Mouse (Mus musculus): ENCODE measurements around the gene Hrh3. TPM values are rescaled to one million over a fixed set of nuclear protein-coding genes. Genes with fewer than 3 reads are reported as not detected.

Gene Hrh3
- polyA plus RNA-seq, 1 experiment, result not detected

- Histone ChIP-seq H3K27me3 (replicated peaks) (peaks cover 2% of the 10 kb centered on the region), H3K36me3 (replicated peaks; ENCODE audit: low read length) (peaks cover 18% of the 10 kb centered on the region), H3K4me3 (replicated peaks) (peak overlapping the region; percentile 95), H3K4me1 (peaks cover 58% of the 10 kb centered on the region), H3K9me3 (peaks cover 6% of the 10 kb centered on the region)
- TF ChIP-seq FLI1 (IDR thresholded peaks at IDR 0.05; ENCODE audit: low read length) (no peak), GATA1 (IDR thresholded peaks at IDR 0.05; ENCODE audit: borderline replicate concordance, low read length) (no peak)
These were observed 16.0 kb upstream of the Hrh3 start for GRCm38 (mm10) chr2:180120292-180120761.

DNA sequence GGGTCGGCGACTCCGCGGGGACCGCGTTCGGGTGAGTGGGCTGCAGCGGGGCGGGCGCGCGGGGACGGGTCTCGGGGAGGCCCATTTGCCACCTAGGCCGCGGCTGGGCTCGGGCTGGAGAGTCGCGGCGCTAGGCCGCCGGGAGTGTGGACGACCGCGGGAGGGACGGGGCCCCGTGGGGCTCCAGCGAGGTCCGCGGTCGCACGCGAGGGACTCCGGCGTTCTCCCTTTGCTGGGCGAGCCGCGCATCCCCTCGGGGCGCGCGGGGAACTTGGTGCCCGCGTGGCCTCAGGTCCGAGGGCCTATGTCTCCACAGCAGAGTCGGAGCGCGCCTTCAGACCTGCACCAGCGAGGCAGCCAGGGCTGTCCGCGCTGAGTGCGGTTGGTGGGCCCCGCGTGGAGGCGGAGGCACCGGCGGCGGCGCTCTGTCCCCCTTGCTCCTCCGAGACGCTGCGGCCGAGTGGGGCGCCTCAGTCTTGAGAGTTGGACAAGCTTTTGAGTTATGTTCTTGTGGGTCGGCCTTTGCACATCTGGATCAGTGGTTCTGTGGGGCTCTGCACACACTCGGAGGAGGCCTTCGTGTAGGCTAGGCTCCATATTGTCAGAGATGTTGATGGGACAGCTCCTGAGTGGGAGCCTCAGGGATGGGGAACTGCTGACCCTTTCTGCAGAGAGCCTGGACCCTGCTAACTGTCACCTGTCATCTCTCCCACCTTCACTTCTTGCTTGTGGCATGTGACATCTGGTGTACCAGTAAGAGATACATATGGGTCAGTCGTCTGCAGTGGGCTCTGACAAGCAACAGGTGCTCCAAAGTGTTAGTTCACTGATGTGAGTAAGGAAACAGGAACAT, 15.4 kb upstream of the Hrh3 start:
- Histone ChIP-seq H3K27me3 (replicated peaks) (peaks cover 2% of the 10 kb centered on the region), H3K9me3 (peaks cover 6% of the 10 kb centered on the region), H3K4me1 (peaks cover 58% of the 10 kb centered on the region), H3K36me3 (replicated peaks; ENCODE audit: low read length) (peaks cover 18% of the 10 kb centered on the region), H3K4me3 (replicated peaks) (peak overlapping the region; percentile 95)
- no peak for TF ChIP-seq GATA1 (IDR thresholded peaks at IDR 0.05; ENCODE audit: borderline replicate concordance, low read length)

- peaks cover 4% of the 10 kb centered on the region for H3K9me3 ChIP-seq
- H3K4me1 ChIP-seq, result peaks cover 65% of the 10 kb centered on the region
- peaks cover 12% of the 10 kb centered on the region for H3K36me3 ChIP-seq (replicated peaks; ENCODE audit: low read length)
- H3K4me3 ChIP-seq (replicated peaks), result peak within 1 kb of the TSS; percentile 95
- peaks cover 8% of the 10 kb centered on the region for H3K27me3 ChIP-seq (replicated peaks)
- no peak for TF ChIP-seq FLI1 (IDR thresholded peaks at IDR 0.05; ENCODE audit: low read length)
- TF ChIP-seq GATA1 (IDR thresholded peaks at IDR 0.05; ENCODE audit: borderline replicate concordance, low read length), result no peak
These were observed 14.6 kb upstream of the Hrh3 start, which contains the start of gene Osbpl2 for GRCm38 (mm10) chr2:180118661-180119438. Osbpl2 (plus strand) TSS chr2:180119306.

- Histone ChIP-seq H3K27me3 (replicated peaks) (peaks cover 18% of the 10 kb centered on the region), H3K9me3 (no peaks in the 10 kb centered on the region), H3K4me1 (peaks cover 77% of the 10 kb centered on the region), H3K4me3 (replicated peaks) (peak overlapping the region; percentile 95), H3K36me3 (replicated peaks; ENCODE audit: low read length) (peaks cover 2% of the 10 kb centered on the region)
- TF ChIP-seq GATA1 (IDR thresholded peaks at IDR 0.05; ENCODE audit: borderline replicate concordance, low read length) (no peak), FLI1 (IDR thresholded peaks at IDR 0.05; ENCODE audit: low read length) (no peak)
These were observed 13.4 kb upstream of the Hrh3 start for GRCm38 (mm10) chr2:180117485-180118194.

DNA sequence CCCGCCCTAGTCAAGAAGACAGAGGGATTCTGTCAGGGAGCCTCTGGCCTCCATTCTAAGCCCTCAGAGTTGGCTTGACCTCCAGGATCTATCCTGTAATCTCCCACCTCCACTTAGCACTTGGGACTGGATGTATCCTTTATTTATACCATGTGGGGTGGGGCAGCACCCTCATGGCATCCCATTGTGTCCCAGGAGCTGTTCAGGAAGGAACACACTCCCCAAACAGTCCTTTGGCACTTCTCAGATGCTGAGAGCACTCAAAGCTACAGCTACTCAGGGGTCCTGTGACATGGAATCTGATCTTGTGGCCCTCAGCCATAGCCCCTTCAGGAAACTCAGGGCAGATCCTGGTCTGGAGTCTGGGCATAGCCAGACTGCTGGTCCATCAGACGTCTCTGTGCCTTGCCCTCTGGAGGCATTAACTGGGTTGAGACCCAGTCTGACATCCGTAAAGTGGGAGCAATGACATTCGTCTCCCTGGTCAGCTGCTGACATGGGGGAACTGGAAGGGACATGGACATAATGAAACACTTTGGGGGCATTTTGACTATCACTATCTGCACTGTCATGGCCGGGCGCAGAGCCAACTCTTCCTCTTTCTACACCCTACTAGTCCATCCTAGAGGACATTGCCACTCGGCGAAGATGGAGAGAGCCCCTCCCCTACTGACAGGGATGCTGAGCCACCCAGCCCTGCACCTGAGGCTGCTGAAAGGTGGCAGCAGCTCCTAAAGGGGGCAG, 12.6 kb upstream of the Hrh3 start:
- no peaks in the 10 kb centered on the region for H3K9me3 ChIP-seq
- H3K4me3 ChIP-seq (replicated peaks), result peak overlapping the region; percentile 62
- peaks cover 85% of the 10 kb centered on the region for H3K4me1 ChIP-seq
- no peak for TF ChIP-seq FLI1 (IDR thresholded peaks at IDR 0.05; ENCODE audit: low read length)
- no peak for TF ChIP-seq GATA1 (IDR thresholded peaks at IDR 0.05; ENCODE audit: borderline replicate concordance, low read length)
- peaks cover 2% of the 10 kb centered on the region for H3K36me3 ChIP-seq (replicated peaks; ENCODE audit: low read length)
- H3K27me3 ChIP-seq (replicated peaks), result peaks cover 24% of the 10 kb centered on the region

DNA sequence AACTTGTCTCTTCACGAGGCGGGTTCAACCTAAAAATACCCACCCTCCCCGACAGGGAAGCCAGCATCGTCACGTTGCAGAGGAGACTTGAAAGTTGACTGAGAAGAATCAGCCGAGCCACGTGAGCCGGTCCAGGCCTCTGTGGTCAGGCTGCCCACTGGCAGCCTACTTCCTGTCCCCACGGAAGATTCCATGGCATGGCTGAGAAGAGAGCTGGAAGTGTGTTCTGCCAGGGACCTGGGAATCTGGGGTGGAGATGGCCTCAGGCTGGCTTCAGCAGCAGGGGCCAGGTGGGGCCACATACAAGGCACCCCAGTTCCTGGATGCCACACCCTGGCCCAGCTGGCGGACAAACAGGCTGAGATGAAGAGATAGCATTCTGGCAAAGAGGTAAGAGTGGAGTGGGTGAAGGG, 11.8 kb upstream of the Hrh3 start:
- Histone ChIP-seq H3K4me3 (replicated peaks) (peak overlapping the region; percentile 62), H3K36me3 (replicated peaks; ENCODE audit: low read length) (no peaks in the 10 kb centered on the region), H3K4me1 (peaks cover 92% of the 10 kb centered on the region), H3K27me3 (replicated peaks) (peaks cover 31% of the 10 kb centered on the region), H3K9me3 (no peaks in the 10 kb centered on the region)
- TF ChIP-seq GATA1 (IDR thresholded peaks at IDR 0.05; ENCODE audit: borderline replicate concordance, low read length) (no peak), FLI1 (IDR thresholded peaks at IDR 0.05; ENCODE audit: low read length) (no peak)

DNA sequence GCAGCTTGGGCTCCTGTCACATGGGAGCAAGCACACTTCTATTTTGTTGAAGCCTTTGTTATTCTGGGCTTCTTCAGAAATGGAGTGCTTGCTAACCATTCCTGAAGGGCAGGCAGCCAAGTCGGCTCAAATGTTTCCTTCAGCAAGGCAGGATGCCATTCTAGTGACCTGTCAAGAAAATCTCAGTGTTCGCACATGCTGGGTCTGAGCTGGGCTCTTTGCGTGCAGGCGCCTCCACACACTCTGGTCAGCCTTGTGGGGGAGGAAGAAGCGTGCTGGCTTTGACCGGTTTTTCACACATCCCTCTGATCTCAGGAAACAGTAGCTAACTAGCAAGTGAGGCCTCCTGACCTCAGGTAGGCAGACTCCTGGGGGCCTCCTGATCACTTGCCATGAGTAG, 11.0 kb upstream of the Hrh3 start:
- peaks cover 39% of the 10 kb centered on the region for H3K27me3 ChIP-seq (replicated peaks)
- H3K9me3 ChIP-seq, result no peaks in the 10 kb centered on the region
- TF ChIP-seq GATA1 (IDR thresholded peaks at IDR 0.05; ENCODE audit: borderline replicate concordance, low read length), result no peak
- H3K4me3 ChIP-seq (replicated peaks), result peak overlapping the region; percentile 16
- peaks cover 89% of the 10 kb centered on the region for H3K4me1 ChIP-seq
- no peaks in the 10 kb centered on the region for H3K36me3 ChIP-seq (replicated peaks; ENCODE audit: low read length)

DNA sequence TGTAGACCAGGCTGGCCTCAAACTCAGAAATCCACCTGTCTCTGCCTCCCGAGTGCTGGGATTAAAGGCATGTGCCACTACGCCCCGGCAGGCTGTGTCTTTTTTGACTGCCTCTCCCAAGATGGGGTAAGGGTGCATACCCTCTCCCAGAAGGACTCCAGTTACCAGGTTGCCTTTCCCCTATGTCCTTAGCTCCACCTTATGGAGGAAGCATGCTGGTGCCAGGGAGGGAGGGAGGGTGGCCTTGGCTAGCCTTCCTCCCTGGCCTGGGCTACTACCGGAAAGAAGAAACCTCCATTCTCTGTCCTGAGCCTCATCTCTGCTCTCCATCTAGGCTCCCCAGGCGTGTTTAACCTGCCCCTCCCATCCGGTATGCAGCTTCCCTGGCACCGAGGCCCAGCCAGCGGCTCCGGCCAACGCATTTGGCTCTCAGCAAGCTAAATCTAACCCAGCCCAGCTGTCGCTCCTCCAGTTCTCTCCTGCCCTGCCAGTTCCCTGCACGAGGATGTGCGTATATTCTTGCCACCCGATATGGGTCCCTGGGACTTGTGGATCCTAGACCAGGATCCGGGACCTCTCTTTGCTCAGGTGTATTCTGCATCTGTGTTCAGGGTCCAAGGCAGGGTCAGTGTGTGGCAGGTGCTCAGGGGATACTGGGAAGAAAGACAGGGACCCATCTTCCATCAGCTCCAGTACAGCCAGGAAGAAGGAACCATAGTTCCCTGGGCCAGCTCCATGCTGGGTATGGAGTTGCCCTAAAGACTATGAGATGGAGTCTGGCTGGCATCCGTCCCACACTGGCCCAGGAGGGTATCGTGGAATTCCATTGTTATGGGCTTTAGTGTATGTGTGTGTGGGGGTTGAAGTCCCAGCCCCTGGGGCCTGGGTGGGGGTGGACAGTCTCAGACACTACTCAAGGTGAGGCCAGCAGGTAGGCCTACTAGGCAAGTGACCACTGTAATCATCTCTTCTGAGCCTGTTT, 9.9 kb upstream of the Hrh3 start:
- Histone ChIP-seq H3K9me3 (no peaks in the 10 kb centered on the region), H3K36me3 (replicated peaks; ENCODE audit: low read length) (no peaks in the 10 kb centered on the region), H3K27me3 (replicated peaks) (peaks cover 46% of the 10 kb centered on the region), H3K4me1 (peaks cover 93% of the 10 kb centered on the region), H3K4me3 (replicated peaks) (no peak overlapping the region)
- no peak for TF ChIP-seq GATA1 (IDR thresholded peaks at IDR 0.05; ENCODE audit: borderline replicate concordance, low read length)
- no peak for TF ChIP-seq FLI1 (IDR thresholded peaks at IDR 0.05; ENCODE audit: low read length)

All from megakaryocyte, embryonic 14.5 days (primary cell).